Mouse (Mus musculus): ENCODE results near the gene Vmn2r81.
"Not testable (repeated sequence)": the region's sequence is repeated elsewhere in the genome, so short reads cannot be mapped to it uniquely, and the experiment has no call there.

Gene Vmn2r81

GRCm38 (mm10) chr10:79247392-79247791, at the start of gene Vmn2r81:
Vmn2r81 (plus strand) TSS chr10:79247692.
- not testable (repeated sequence) for DNase-seq

DNA sequence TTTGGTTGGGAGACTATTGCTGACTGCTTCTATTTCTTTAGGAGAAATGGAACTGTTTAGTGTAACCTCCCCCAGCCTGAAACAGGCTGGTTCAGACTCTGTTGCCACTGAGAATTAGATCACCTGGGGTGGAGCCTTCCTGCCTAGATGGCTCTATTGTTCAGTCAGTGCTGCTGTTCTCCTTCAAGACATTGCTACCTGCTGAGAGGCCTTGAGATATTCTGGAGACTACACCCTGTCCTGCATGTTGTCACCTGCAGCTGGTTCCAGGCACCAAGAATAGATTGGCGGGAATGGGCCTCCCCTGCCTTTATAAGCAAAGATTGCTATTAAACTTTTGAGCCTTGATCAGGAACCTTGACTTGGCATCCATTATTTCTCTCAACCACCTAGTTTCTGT, 47.5 kb upstream of the Vmn2r81 start:
- not testable (repeated sequence) for DNase-seq

DNA sequence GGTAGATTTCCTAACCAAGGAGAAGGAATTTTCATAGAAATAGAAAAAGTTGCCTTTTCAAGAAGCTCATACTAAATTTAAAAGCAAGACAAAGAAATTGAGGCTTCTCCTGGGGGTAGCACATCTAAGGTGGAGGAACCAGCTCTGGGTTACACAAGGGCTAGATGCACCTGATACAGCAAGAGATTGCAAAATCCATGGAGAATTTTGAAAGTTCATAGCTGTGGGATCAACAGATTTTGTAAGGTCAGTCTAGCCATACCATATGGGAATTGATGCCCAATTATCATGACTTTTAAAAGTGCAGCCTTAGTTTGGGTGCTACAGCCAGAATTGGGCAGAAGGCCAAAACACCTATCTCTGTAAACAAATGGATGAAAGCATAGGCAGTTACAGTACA, 27.1 kb upstream of the Vmn2r81 start:
- no peak for DNase-seq

GRCm38 (mm10) chr10:79221606-79222005, 25.9 kb upstream of the Vmn2r81 start:
- no peak for DNase-seq

DNA sequence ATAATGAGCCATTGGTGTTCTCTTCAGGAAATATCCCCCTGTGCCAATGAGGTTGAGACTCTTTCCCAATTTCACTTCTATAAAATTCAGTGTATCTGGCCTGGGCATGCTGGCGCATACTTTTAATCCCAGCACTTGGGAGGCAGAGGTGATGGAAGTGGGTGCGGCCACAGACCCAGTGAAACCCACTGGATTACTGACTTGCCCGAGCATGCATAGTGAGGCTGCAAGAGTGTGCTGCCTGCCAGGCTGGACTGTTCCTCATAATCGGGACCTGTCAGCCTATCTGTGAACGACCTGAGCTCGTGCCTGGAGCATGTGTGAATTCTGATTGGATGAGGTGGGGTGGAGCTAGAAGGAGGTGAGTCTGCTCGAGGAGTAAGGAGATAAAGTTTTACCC, 25.3 kb upstream of the Vmn2r81 start:
- DNase-seq = no peak

GRCm38 (mm10) chr10:79322033-79322736, 74.7 kb downstream of the Vmn2r81 start:
- DNase-seq = not testable (repeated sequence)

DNA sequence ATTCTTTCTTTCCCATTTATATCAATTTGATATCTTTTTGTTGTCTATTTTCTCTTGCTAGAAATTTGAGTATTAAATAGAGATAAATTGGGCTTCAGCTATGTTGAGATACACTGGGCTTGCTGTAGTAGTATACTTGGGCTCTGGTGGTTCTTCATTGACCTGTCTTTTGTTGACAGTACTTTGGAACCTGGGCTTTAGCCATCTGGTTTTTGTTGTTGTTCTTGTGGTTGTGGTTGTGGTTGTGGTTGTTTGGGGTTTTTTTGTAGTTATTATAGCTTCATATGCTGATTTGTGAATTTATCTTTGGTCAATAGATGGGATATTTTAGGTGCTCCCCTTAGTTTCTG, 75.2 kb downstream of the Vmn2r81 start:
- no peak for DNase-seq
